Mouse (Mus musculus): Measurements from ENCODE around the gene Kcnip4. TPM values are rescaled to one million over a fixed set of nuclear protein-coding genes. Genes with fewer than 3 reads are reported as not detected.

Kcnip4 gene
- 0.04 and 0.13 TPM in 2 replicates for polyA plus RNA-seq (2012; rRNA removed)

- DNase-seq (ENCODE audit: low read depth): no peak
Measured at GRCm38 (mm10) chr5:49524394-49525241, at the start of gene Kcnip4. Kcnip4 (minus strand) TSS chr5:49524907.

- DNase-seq (ENCODE audit: low read depth): no peak
Measured at GRCm38 (mm10) chr5:49571876-49572275, 47.2 kb upstream of the Kcnip4 start.

GRCm38 (mm10) chr5:49563751-49564150 is 39.0 kb upstream of the Kcnip4 start:
- no peak for DNase-seq (ENCODE audit: low read depth)

GRCm38 (mm10) chr5:49557436-49557835 is 32.7 kb upstream of the Kcnip4 start:
- no peak for DNase-seq (ENCODE audit: low read depth)

- no peak for DNase-seq (ENCODE audit: low read depth)
Measured at GRCm38 (mm10) chr5:49547884-49548283, 23.2 kb upstream of the Kcnip4 start.

GRCm38 (mm10) chr5:49529362-49529761 is 4.7 kb upstream of the Kcnip4 start:
- DNase-seq (ENCODE audit: low read depth): no peak

- DNase-seq (ENCODE audit: low read depth): no peak
Measured at GRCm38 (mm10) chr5:49525242-49525612, 520 bp upstream of the Kcnip4 start.

GRCm38 (mm10) chr5:49523997-49524393 is 712 bp downstream of the Kcnip4 start:
- no peak for DNase-seq (ENCODE audit: low read depth)

- DNase-seq (ENCODE audit: low read depth): no peak
Measured at GRCm38 (mm10) chr5:49522986-49523385, 1.7 kb downstream of the Kcnip4 start.

- no peak for DNase-seq (ENCODE audit: low read depth)
Measured at GRCm38 (mm10) chr5:49498743-49499142, 26.0 kb downstream of the Kcnip4 start.

GRCm38 (mm10) chr5:49487270-49487669 is 37.4 kb downstream of the Kcnip4 start:
- no peak for DNase-seq (ENCODE audit: low read depth)

GRCm38 (mm10) chr5:49470738-49471137 is 54.0 kb downstream of the Kcnip4 start:
- no peak for DNase-seq (ENCODE audit: low read depth)

GRCm38 (mm10) chr5:49460643-49461276 is 63.9 kb downstream of the Kcnip4 start:
- DNase-seq (ENCODE audit: low read depth): no peak

GRCm38 (mm10) chr5:49453100-49453499 is 71.6 kb downstream of the Kcnip4 start:
- DNase-seq (ENCODE audit: low read depth): no peak

GRCm38 (mm10) chr5:49451295-49451694 is 73.4 kb downstream of the Kcnip4 start:
- no peak for DNase-seq (ENCODE audit: low read depth)

- no peak for DNase-seq (ENCODE audit: low read depth)
Measured at GRCm38 (mm10) chr5:49450876-49451275, 73.8 kb downstream of the Kcnip4 start.

GRCm38 (mm10) chr5:49437236-49437635 is 87.5 kb downstream of the Kcnip4 start:
- DNase-seq (ENCODE audit: low read depth): no peak

- DNase-seq (ENCODE audit: low read depth): no peak
Measured at GRCm38 (mm10) chr5:49427689-49428088, 97.0 kb downstream of the Kcnip4 start.

- no peak for DNase-seq (ENCODE audit: low read depth)
Measured at GRCm38 (mm10) chr5:49419707-49420106, 105.0 kb downstream of the Kcnip4 start.

- no peak for DNase-seq (ENCODE audit: low read depth)
Measured at GRCm38 (mm10) chr5:49408351-49408750, 116.4 kb downstream of the Kcnip4 start.

GRCm38 (mm10) chr5:49370543-49371076 is 154.1 kb downstream of the Kcnip4 start:
- no peak for DNase-seq (ENCODE audit: low read depth)

- DNase-seq (ENCODE audit: low read depth): no peak
Measured at GRCm38 (mm10) chr5:49368636-49369423, 155.9 kb downstream of the Kcnip4 start.
